Mouse (Mus musculus): ENCODE data around the gene Rufy3.
"Not testable (repeated sequence)": the region's sequence is repeated elsewhere in the genome, so short reads cannot be mapped to it uniquely, and the experiment has no call there.

The Rufy3 gene

DNA sequence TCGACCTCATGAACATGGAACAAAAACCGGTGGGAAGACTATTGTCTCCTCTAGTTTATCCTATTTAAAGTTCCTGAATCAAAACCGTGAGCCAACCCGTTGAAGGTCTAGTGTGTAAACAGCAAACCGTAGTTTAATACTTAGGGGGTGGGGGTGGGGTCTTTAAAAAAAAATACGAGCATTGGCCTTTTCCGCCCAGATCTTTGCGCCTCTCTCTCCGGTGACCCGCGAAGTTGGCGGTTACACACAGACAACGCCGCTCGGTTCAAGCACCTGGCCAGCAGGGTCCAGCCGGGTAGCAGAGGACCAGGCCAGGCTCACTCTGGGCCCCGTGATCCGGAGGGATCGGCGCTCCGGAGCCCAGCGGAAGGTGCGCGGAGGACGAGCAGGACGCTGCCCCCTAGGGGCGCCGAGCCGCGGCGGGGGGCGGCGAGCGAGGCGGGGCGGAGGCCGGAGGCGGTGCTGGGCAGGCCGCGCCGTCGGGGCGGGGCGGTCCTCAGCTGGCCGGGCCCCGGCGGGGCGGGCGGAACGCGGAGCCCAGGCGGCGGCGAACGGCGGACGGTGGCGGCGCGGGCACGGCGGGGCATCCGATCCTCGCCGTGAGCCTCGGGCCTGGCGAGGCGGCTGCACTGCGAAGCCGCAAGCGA lies at the start of gene Rufy3:
Rufy3 (plus strand) TSS at position 540 of the 647 bp plus-strand sequence.
- DNase-seq = peak; percentile 58 to 74

DNA sequence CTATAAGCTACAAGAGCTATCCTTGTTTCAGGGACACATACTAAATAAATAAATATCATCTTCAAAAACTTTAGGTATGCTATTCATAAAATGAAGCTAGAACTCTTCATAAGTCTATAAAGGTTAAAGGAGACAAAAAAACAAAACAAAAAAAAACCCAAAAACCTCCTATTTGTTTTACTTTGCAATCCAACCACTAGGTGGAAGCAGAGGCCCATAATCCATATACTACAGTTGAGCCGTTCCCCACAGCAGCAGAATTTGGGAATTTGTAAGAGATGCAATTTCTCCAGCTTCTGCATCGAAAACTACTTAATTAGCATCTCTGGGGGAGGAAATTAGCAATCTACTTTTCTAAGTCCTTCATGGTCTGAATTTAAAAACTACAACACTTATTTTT lies 45.6 kb upstream of the Rufy3 start:
- peak; percentile 62 to 64 for DNase-seq

DNA sequence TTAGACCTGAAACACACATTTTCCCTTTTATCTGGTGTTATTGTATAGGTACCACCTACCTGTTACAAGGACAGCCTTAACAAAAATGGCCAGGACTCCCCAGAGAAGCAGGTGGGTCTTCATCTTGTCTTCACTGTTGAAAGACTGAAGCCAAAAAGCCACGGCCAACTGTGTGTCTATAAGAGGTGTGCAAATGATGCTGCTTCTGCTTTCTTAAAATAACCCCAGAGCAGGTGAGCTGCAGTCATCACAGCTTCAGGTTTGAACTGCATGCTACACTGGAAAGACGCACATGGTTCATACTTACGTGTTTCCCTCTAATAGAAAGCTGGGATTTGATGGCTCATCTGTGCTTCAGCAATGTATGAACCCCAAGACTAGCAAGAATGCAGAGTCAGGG lies 37.2 kb upstream of the Rufy3 start, which contains the start of gene Jchain:
Jchain (minus strand) TSS at position 235 of the 400 bp plus-strand sequence.
- no peak for DNase-seq

DNA sequence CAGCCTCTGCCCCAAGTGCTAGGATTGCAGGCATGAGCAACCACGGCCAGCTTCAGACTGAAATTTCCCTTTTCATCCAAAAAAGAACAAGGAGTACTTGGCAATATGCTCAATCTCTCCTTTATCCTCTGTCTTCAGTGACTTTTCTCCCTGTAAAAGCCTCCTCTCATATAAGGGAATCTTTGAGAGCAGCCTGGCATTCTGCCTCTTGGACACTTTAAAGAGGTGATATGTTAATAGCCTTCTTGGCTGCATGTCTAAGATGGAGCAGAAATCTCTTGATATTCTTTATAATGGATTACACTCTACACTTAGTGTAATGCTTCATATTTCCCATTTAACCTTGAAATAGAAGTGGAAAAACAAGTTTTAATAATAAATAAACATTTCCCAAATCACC lies 33.9 kb upstream of the Rufy3 start:
- DNase-seq = no peak

GRCm38 (mm10) chr5:88534697-88535096 lies 30.1 kb upstream of the Rufy3 start:
- DNase-seq = no peak

DNA sequence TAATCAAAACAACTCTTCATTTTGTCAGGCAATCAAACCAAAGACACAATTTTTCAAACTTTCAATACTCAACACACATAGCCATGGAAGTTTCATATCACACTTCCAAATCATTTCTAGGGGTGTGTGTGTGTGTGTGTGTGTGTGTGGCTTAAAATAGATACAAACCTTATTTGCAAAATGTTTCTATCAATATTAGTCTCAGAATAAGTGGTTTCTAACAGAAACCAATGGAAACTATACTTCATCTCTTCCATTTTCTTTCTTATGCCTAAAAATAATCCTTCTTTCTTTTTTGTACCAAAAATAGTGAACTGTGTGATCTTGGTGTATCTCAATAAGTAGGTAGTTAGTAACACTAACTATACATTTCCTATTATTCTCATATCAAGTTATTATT lies 24.0 kb upstream of the Rufy3 start:
- DNase-seq = no peak

DNA sequence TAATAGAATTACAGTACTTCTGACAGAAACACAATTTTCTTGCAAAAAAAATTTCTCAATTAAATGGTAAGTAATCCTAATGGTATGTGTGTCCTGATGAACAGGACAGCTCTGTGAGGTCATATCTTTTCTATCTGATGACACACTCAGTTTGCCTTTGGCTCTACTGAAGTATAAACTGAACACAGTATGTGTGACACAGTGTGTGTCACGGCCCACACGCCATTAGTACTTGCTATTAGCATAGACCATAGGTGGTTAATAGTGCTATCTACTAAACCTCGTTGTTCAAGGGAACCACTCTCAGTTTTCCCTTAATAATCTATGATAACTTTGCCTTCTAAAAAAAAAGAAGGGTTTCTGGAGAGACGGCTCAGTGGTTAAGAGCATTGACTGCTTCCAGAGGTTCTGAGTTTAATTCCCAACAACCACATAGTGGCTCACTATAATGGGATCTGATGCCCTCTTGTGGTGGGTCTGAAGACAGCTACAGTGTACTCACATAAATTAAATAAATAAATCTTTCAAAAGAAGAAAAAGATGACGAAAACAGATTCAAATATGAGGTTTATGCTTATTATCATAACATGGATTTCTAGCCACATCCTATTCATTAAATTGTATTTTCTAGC lies 22.1 kb upstream of the Rufy3 start:
- DNase-seq = peak; percentile 67 to 68

DNA sequence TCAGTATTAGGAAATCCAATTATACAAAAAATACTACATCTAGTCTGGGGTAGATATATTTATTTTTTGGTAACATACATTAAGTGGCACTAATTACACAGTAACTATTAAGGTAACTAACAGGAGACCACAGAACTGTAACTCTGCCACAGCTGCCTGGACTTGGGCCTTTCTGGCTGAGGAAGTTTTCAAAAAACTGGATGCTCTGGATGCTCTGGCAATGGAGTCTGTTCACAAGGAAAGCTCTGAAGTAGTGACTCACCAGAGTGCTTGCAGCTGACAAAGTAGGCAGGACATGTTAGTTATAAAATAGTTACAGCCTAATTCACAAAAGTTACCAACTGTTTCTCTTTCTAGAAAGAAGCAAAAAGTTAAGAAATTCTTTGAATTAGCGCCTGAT lies 20.4 kb upstream of the Rufy3 start:
- DNase-seq = not testable (repeated sequence)

- DNase-seq = no peak
These were observed 19.3 kb upstream of the Rufy3 start for GRCm38 (mm10) chr5:88545536-88545935.

DNA sequence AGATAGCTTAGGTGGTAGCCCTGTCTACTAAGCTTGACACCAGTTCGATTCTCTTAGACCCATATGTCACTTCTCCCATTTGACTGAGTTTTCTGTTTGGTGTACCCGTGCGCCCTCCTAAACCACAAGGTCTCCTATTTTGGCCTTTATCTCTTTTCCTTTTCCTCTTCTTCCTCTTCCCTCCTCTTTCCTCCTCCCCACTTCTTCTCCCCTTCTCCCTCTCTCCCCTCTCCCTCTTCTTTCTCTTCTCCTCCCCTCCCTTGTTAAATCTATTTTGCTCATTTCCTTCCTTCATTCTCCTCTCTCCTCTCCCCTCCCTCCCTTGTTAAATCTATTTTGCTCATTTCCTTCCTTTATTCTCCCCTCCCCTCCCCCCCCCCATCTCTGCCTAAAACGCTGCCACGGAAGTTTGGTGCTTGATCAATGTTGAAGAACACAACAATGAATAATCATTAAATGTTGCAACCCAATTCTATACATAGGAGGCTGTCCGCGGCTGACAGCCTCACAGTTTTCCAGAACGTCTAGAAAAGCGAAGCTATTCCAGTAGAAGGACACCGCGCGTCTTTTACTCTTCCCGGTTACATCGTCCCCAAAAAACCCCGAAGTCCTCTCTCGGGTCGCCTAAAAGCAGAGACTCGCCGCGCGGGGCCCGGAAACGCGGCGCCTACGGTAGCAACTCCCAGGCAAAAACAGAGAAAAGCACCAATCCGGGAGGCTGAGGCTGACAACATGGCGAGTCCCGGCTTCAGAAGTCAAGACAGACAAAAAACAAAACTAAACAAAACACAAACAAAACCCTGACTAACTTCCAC lies 11.4 kb upstream of the Rufy3 start:
- no peak for DNase-seq

GRCm38 (mm10) chr5:88554086-88554886 lies 10.6 kb upstream of the Rufy3 start, which contains the start of gene Utp3:
Utp3 (plus strand) TSS chr5:88554462.
- DNase-seq = peak; percentile 98 to 99

GRCm38 (mm10) chr5:88558991-88559390 lies 5.8 kb upstream of the Rufy3 start:
- DNase-seq = no peak

DNA sequence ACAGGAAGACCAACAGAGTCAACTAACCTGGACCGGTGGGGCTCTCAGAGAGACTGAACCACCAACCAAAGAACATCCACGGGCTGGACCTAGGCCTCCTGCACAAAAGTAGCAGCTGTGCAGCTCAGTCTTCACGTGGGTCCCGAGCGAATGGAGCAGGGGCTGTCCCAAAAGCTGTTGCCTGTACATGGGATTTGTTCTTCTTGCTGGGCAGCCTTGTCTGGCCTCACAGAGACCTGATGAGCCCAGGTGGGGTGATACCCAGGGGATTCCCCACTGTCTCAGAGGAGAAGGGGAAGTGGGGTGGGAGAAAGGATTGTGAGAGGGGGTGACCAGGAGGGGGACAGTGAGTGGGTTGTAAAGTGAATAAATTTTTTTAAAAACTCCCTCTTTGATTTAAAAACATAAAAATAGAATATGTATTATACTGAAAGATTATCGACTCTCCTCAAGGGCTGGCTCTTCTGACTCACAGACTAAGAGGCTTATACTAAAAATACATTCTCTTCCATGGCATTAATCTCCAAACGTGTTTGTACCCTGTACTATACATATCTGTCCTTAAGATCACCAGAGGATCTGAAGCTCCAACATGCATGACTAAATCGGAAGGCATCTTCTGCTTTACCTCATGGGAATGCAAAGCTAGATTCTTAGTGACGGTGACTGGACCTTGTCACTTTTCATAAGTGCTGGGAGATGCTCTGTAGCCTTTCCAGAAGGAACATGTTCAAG lies 3.6 kb upstream of the Rufy3 start:
- no peak for DNase-seq

GRCm38 (mm10) chr5:88562863-88563780 lies 1.7 kb upstream of the Rufy3 start:
- no peak for DNase-seq

DNA sequence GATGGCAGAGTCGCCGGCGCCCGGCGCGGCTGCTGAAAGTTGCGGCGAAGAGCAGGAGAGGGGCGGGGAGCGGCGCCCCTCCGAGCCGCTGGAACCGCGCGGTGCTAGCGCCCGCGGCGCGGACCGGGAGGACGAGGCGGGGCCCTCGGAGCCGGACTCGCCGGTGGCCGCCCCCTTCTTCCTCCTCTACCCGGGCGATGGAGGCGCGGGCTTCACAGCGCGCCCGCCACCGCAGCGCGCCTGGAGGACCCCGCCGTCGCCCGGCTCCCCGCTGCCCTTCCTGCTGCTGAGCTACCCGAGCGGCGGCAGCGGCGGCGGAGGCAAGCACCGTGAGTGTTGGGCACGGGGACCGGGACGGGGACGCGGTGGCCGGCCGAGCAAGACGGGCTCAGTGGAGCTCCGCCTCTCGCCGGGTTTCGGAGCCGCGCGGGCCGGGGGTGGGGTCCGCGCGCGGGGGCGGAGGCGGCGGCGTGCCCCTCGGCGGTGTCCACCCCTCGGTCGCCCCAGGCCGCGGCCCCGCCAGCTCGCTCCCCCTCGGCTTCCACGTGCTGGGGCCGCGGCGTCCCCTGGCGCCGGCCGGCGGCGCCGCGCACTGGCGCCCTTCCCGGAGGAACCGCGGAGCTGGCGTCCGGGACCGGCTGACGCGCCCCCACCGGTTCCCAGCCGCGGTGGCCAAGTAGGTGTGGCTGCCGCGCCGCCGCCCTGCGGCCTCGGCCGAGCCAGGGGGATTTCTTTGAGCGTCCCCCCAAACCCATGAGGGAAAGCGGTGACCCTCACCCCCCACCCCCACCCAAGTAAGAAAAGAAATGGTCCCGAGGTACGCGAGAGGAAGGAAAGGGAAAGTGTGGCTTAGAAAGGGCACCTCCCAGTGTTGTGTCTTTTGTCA lies 551 bp downstream of the Rufy3 start:
- peak; percentile 71 to 78 for DNase-seq

GRCm38 (mm10) chr5:88566034-88566841 lies 1.4 kb downstream of the Rufy3 start:
- DNase-seq = no peak

GRCm38 (mm10) chr5:88569541-88569940 lies 4.7 kb downstream of the Rufy3 start:
- DNase-seq = no peak

DNA sequence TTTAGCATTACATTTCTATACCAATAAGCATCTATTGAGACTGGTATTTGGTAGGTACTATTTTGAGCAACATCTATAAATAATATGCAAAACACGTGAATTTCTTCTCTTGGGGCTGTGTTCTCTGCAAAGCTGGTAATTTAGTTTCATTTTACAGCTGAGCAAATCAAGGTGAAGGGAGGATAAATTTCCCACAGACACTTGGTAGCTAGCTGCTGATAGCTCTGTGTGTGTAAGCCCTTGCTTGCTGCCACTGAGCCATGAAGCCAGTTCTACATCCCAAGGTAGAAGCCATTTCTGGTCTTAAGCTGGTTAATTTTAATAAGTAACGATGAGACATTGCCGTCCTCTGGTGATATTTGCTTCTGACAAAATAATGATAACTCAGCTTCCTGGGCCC lies 10.0 kb downstream of the Rufy3 start:
- no peak for DNase-seq
